Mouse (Mus musculus) small intestine, adult 2 months (tissue): ENCODE data around the gene Gpi1.

ENCODE experiments used
- CTCF ChIP-seq: fragments of 200-500 bp; IDR thresholded peaks from 2 replicates; pipeline ENCODE4 v1.5.1; 2012; ENCODE audit warnings: low read depth, mild to moderate bottlenecking, control low read depth, inconsistent platforms, low read length, moderate library complexity, mixed read lengths; ENCODE audit not compliant: insufficient replicate concordance, insufficient read length; ENCODE audit errors: extremely low read depth
- POLR2A ChIP-seq: fragments of 200-500 bp; IDR thresholded peaks from 2 replicates; pipeline ENCODE4 v1.6.1; 2012; ENCODE audit warnings: low read depth, mild to moderate bottlenecking, control low read depth, inconsistent platforms, low read length, moderate library complexity

GRCm38 (mm10) chr7:34226846-34227245 is 3.3 kb downstream of the Gpi1 start:
- 0 out of 2 replicates have a peak, but pooled peaks have one; percentile 4 for TF ChIP-seq CTCF
- TF ChIP-seq POLR2A, result no peak
